Mouse (Mus musculus) kidney, postnatal 25 days (tissue): ENCODE measurements around the gene Gm20388.

Source experiments
- DNase-seq, 2 experiments: peaks; one replicate each; pipeline ENCODE4 v3.0.0; 2021; ENCODE audit warnings: mixed read lengths in 2 of 2

The Gm20388 gene

GRCm38 (mm10) chr8:123842086-123842485 is 3931.4 kb downstream of the Gm20388 start:
- no peak for DNase-seq

- DNase-seq = no peak
These were observed 3933.7 kb downstream of the Gm20388 start for GRCm38 (mm10) chr8:123844341-123844740.

GRCm38 (mm10) chr8:123845114-123845513 is 3934.5 kb downstream of the Gm20388 start:
- DNase-seq = no peak

GRCm38 (mm10) chr8:123845991-123846390 is 3935.3 kb downstream of the Gm20388 start:
- DNase-seq = no peak

GRCm38 (mm10) chr8:123846509-123846908 is 3935.9 kb downstream of the Gm20388 start:
- no peak for DNase-seq

- no peak for DNase-seq
These were observed 3936.9 kb downstream of the Gm20388 start for GRCm38 (mm10) chr8:123847546-123847945.

- DNase-seq = no peak
These were observed 3938.7 kb downstream of the Gm20388 start for GRCm38 (mm10) chr8:123849352-123849751.

- no peak for DNase-seq
These were observed 3940.9 kb downstream of the Gm20388 start for GRCm38 (mm10) chr8:123851590-123851989.

GRCm38 (mm10) chr8:123854252-123854651 is 3943.6 kb downstream of the Gm20388 start:
- no peak for DNase-seq

GRCm38 (mm10) chr8:123854733-123855475 is 3944.3 kb downstream of the Gm20388 start:
- no peak for DNase-seq

- no peak for DNase-seq
These were observed 3946.7 kb downstream of the Gm20388 start for GRCm38 (mm10) chr8:123857361-123857760.

- DNase-seq = no peak
These were observed 3947.9 kb downstream of the Gm20388 start for GRCm38 (mm10) chr8:123858574-123858940.

- peak; percentile 95 for DNase-seq
These were observed 3948.5 kb downstream of the Gm20388 start for GRCm38 (mm10) chr8:123858941-123859647.

GRCm38 (mm10) chr8:123859648-123860259 is 3949.1 kb downstream of the Gm20388 start, which contains the start of gene Ccsap:
Gene Ccsap (minus strand): TSS chr8:123860209.
- DNase-seq = peak in 1 of 2 experiments; percentile 36

GRCm38 (mm10) chr8:123860386-123860785 is 3949.7 kb downstream of the Gm20388 start:
- no peak for DNase-seq

- DNase-seq = no peak
These were observed 3955.1 kb downstream of the Gm20388 start for GRCm38 (mm10) chr8:123865786-123866185.

- no peak for DNase-seq
These were observed 3956.3 kb downstream of the Gm20388 start for GRCm38 (mm10) chr8:123866971-123867370.

GRCm38 (mm10) chr8:123872048-123872447 is 3961.4 kb downstream of the Gm20388 start:
- DNase-seq = no peak

- DNase-seq = no peak
These were observed 3962.7 kb downstream of the Gm20388 start for GRCm38 (mm10) chr8:123873364-123873763.

- no peak for DNase-seq
These were observed 3963.7 kb downstream of the Gm20388 start for GRCm38 (mm10) chr8:123874324-123874723.

- DNase-seq = no peak
These were observed 3967.2 kb downstream of the Gm20388 start for GRCm38 (mm10) chr8:123877865-123878264.

GRCm38 (mm10) chr8:123880271-123880670 is 3969.6 kb downstream of the Gm20388 start:
- DNase-seq = no peak

GRCm38 (mm10) chr8:123880821-123881350 is 3970.2 kb downstream of the Gm20388 start:
- DNase-seq = no peak
